Mouse (Mus musculus) hematopoietic stem cell, adult 5-6 weeks (primary cell): ENCODE measurements around the gene Dicer1. TPM values are rescaled to one million over a fixed set of nuclear protein-coding genes. Genes with fewer than 3 reads are reported as not detected.

Experiments used
- ATAC-seq, 2 experiments: fragments of 125-278 bp in 1 of 2; replicated peaks in 1 of 2; 2 replicates each; pipeline ENCODE4 v1.8.0; 2016 to 2017; ENCODE audit warnings: inconsistent platforms in 2 of 2, mild to moderate bottlenecking in 2 of 2, moderate number of reproducible peaks in 2 of 2, low read depth in 1 of 2, moderate TSS enrichment in 1 of 2; ENCODE audit not compliant: low FRiP score in 2 of 2, poor library complexity in 2 of 2, severe bottlenecking in 2 of 2, insufficient read depth in 1 of 2, low TSS enrichment in 1 of 2
- total RNA-seq: library from RNA; stranded (forward); fragments of 172-1452, 232-1000 nt; gene quantifications from 2 replicates; pipeline ENCODE4 v1.2.3, GENCODE M21; 2017

The Dicer1 gene
- total RNA-seq, 1 experiment from 2014 or later = 38.6 TPM

GRCm38 (mm10) chr12:104695514-104695913, 56.2 kb downstream of the Dicer1 start:
- no peak for ATAC-seq

- ATAC-seq = no peak
Measured at GRCm38 (mm10) chr12:104692864-104693263, 58.9 kb downstream of the Dicer1 start.

- ATAC-seq = no peak
Measured at GRCm38 (mm10) chr12:104690412-104690811, 61.3 kb downstream of the Dicer1 start.

- ATAC-seq = no peak; a peak in 1 of 4 replicates
Measured at GRCm38 (mm10) chr12:104688870-104689269, 62.9 kb downstream of the Dicer1 start.

GRCm38 (mm10) chr12:104684411-104684931, 67.3 kb downstream of the Dicer1 start:
- ATAC-seq = no peak

GRCm38 (mm10) chr12:104679819-104680132, 72.0 kb downstream of the Dicer1 start:
- no peak for ATAC-seq

- no peak for ATAC-seq
Measured at GRCm38 (mm10) chr12:104679121-104679818, 72.5 kb downstream of the Dicer1 start.

GRCm38 (mm10) chr12:104678462-104678861, 73.3 kb downstream of the Dicer1 start:
- ATAC-seq = no peak

- no peak for ATAC-seq
Measured at GRCm38 (mm10) chr12:104677371-104677924, 74.3 kb downstream of the Dicer1 start.

GRCm38 (mm10) chr12:104676535-104677370, 75.0 kb downstream of the Dicer1 start:
- no peak for ATAC-seq

- no peak for ATAC-seq
Measured at GRCm38 (mm10) chr12:104672976-104673375, 78.8 kb downstream of the Dicer1 start.

GRCm38 (mm10) chr12:104672406-104672805, 79.3 kb downstream of the Dicer1 start:
- ATAC-seq = no peak

- ATAC-seq = no peak
Measured at GRCm38 (mm10) chr12:104667846-104668245, 83.9 kb downstream of the Dicer1 start.

- no peak for ATAC-seq
Measured at GRCm38 (mm10) chr12:104665951-104666350, 85.8 kb downstream of the Dicer1 start.

- no peak for ATAC-seq
Measured at GRCm38 (mm10) chr12:104665521-104665920, 86.2 kb downstream of the Dicer1 start.

GRCm38 (mm10) chr12:104656146-104656545, 95.6 kb downstream of the Dicer1 start:
- no peak for ATAC-seq

- ATAC-seq = no peak
Measured at GRCm38 (mm10) chr12:104655006-104655405, 96.7 kb downstream of the Dicer1 start.

GRCm38 (mm10) chr12:104652021-104652420, 99.7 kb downstream of the Dicer1 start:
- ATAC-seq = no peak
